Mouse (Mus musculus) limb, embryonic 15.5 days (tissue): Measurements from ENCODE around the gene Brox. TPM values are rescaled to one million over a fixed set of nuclear protein-coding genes. Genes with fewer than 3 reads are reported as not detected.

Experiments
- ATAC-seq: fragments of 200-750 bp; cut with Nextera tagmentation; 2 replicates; pipeline ENCODE4 v1.8.0; 2017; ENCODE audit warnings: low read depth, moderate TSS enrichment; ENCODE audit not compliant: insufficient number of reproducible peaks, low FRiP score, low TSS enrichment
- H3K27ac ChIP-seq: fragments of 300-500 bp; sonication (generic); 2 replicates; pipeline ENCODE4 v1.5.1; 2015; ENCODE audit warnings: moderate library complexity, mild to moderate bottlenecking, inconsistent platforms
- H3K27me3 ChIP-seq: fragments of 300-500 bp; sonication (generic); 2 replicates; pipeline ENCODE4 v1.6.1; 2015; ENCODE audit warnings: inconsistent platforms
- H3K36me3 ChIP-seq: fragments of 300-500 bp; sonication (generic); 2 replicates; pipeline ENCODE4 v1.6.1; 2015; ENCODE audit warnings: inconsistent platforms
- H3K4me1 ChIP-seq: fragments of 300-500 bp; sonication (generic); 2 replicates; pipeline ENCODE4 v1.6.1; 2015; ENCODE audit warnings: inconsistent platforms
- H3K4me2 ChIP-seq: fragments of 300-500 bp; sonication (generic); 2 replicates; pipeline ENCODE4 v1.6.1; 2015; ENCODE audit warnings: mild to moderate bottlenecking, inconsistent platforms
- H3K4me3 ChIP-seq: fragments of 300-500 bp; sonication (generic); 2 replicates; pipeline ENCODE4 v1.5.1; 2015; ENCODE audit warnings: mild to moderate bottlenecking, inconsistent platforms
- H3K9ac ChIP-seq: fragments of 300-500 bp; sonication (generic); 2 replicates; pipeline ENCODE4 v1.6.1; 2015; ENCODE audit warnings: inconsistent platforms
- H3K9me3 ChIP-seq: fragments of 300-500 bp; sonication (generic); 2 replicates; pipeline ENCODE4 v1.6.1; 2016; ENCODE audit warnings: inconsistent platforms
- WGBS: fragments of 180-500 bp; shearing (Covaris S2); methylation state at CpG from one replicate; pipeline ENCODE4 v1.1.7; 2015; 5-methylcytosine and 5-hydroxymethylcytosine counted together
- polyA plus RNA-seq: library from polyadenylated mRNA; unstranded; fragments of >200 nt; fragmentation: Nextera tagmentation; extraction: Ambion mirVana; gene quantifications from 2 replicates; pipeline ENCODE4 v1.2.1, GENCODE M21; 2015

Brox gene
- polyA plus RNA-seq, 1 experiment from 2014 or later: 39.5 TPM

DNA sequence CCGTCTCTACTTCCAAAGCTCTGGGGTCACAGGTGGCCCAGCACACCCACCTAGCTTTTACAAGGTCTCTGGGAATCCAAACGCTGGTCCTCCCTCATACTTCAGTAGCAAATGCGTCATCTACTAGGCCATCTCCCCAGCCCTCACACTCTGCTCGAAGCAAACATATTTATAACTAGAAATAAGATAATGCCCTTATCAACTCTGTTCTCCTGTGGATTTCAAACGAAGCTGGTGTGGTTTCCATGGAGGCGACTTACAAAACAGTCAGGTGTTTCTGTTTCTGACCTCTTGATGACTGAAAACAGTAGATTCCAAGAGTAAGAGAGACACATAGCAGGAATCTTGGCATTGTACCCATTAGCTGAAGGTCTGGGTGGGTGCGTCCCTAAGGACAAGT, 69.6 kb downstream of the Brox start:
- WGBS: 82% methylated on average over 7 of the region's 7 CpGs
- no peaks in the 10 kb centered on the region for H3K27me3 ChIP-seq
- ATAC-seq: no peak
- peaks cover 8% of the 10 kb centered on the region; the same call in 1 of the 2 replicates for H3K4me1 ChIP-seq
- no peaks in the 10 kb centered on the region for H3K9me3 ChIP-seq
- no peak overlapping the region for H3K4me2 ChIP-seq
- no peak overlapping the region for H3K9ac ChIP-seq
- H3K36me3 ChIP-seq: no peaks in the 10 kb centered on the region
- H3K27ac ChIP-seq: no peak overlapping the region
- H3K4me3 ChIP-seq: no peak overlapping the region

Other genes with a start within 250 kb of the Brox start
- 30.3 and 34.8 TPM in 2 replicates for gene Disp1, start 75.7 kb downstream of the Brox start, polyA plus RNA-seq
- gene Aida, start 679 bp downstream of the Brox start, polyA plus RNA-seq: 54.7 and 59.0 TPM in 2 replicates
- 110 and 134 TPM in 2 replicates for gene Mia3, start 72.3 kb upstream of the Brox start, polyA plus RNA-seq
- 20.6 TPM in 2 replicates for gene Taf1a, start 91.7 kb upstream of the Brox start, polyA plus RNA-seq
- gene Hhipl2, start 120.9 kb upstream of the Brox start, polyA plus RNA-seq: 0.17 and 0.95 TPM in 2 replicates